Mouse (Mus musculus) cerebellum, adult 2 months (tissue): ENCODE data around the gene Gpr107.

Experiments
- CTCF ChIP-seq: fragments of 200-500 bp; IDR thresholded peaks from 2 replicates; pipeline ENCODE4 v1.5.1; 2011; ENCODE audit warnings: low read depth, mild to moderate bottlenecking, control low read depth, low read length, moderate library complexity, borderline replicate concordance; ENCODE audit not compliant: insufficient read depth
- POLR2A ChIP-seq: fragments of 200-500 bp; IDR thresholded peaks from 2 replicates; pipeline ENCODE4 v1.6.1; 2011; ENCODE audit warnings: low read length, control low read depth, borderline replicate concordance; ENCODE audit not compliant: insufficient read depth

- TF ChIP-seq CTCF (no peak), POLR2A (no peak)
These were observed 89.5 kb downstream of the Gpr107 start for GRCm38 (mm10) chr2:31241639-31242038.
